Mouse (Mus musculus) CD4-positive, CD25-positive, alpha-beta regulatory T cell, adult 2 months (primary cell): ENCODE results near the gene Rdm1.
"Not testable (repeated sequence)": the region's sequence is repeated elsewhere in the genome, so short reads cannot be mapped to it uniquely, and the experiment has no call there.

Experiments used
- DNase-seq: peaks from one replicate; pipeline ENCODE4 v3.0.0-alpha.2; 2012; ENCODE audit warnings: low read depth, low spot score

Gene Rdm1

DNA sequence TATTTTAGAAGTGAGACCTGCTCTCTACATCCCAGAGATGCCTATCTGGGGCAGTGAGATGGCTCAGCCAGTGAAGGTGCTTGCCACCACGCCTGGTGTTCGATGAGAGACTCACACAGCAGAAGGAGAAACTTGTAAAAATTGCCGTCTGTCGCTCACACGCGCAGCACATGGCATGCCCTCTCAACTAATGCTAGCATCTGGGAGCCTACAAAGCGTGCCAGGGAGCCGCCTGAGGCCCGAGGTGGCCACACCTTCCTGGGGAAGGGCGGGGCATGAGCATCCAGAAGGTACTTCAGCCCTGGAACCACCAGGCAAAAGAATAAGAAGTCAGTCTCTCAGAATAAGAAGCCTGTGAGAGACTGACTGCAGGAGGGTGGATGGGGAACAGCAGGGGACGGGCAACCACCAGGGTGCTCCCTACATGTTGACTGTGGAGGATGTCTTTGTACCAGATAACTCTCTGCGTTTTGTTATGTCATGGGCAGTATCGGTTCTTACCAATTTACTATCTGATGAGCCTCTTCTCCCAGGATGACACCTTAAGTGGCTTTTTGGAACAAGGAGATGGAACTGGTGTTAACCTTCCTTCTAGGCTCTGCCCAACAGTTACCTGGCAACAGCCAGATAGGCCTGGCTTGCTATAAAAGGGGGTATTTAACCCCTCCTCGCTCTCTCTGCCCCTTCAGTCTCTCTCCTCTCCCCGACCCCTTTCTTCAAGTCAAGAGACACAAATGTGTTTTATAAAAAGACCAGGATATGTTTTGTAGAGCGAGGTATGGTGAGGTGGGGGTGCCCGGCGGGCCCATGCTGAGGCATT, 9.8 kb upstream of the Rdm1 start:
- DNase-seq = no peak

DNA sequence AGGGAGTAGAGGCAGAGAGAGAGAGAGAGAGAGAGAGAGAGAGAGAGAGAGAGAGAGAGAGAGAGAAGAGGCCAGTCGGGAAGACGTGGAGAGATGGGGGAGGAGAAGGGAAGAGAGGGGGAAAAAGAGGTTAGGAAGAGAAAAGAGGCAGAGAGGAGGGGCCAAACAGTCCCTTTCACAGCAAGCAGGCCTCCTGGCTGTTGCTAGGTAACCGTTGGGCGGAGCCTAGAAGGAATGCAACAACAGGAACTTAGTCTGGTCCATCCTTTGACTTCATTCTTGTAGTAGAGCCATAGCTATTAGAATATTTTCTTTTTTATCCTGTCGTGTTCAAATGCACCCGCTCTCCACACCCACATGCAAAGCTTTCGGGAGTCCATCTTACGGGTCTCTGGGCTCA, 9.1 kb upstream of the Rdm1 start:
- DNase-seq = peak; percentile 82

- DNase-seq = no peak
These were observed 8.4 kb upstream of the Rdm1 start for GRCm38 (mm10) chr11:101618596-101618995.

DNA sequence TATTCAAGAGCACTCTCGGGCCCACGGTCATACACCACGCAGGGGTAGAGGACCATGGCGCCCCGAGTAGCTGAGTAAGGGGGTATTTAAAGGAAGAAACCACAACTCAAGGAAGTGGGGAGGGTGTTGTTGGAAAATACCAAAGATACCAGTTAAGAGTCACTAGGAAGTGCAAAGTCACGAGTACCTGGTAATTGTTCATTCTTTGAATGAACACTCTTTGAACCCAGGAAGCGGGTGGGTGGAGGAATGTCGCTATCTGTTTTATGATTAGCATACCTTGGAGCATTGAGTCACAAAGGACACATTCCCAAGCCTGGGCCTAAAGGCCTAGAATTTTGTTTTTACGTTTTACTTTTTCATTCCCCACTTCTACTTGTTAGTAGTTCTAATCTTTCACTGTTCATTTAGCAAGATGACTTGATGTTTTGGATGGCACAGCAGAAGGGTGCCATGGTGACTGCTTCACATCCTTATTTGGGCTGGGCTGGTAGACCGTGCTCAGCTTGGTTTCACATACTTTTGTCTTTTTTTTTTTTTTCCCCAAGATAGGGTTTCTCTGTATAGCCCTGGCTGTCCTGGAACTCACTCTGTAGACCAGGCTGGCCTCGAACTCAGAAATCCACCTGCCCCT, 6.9 kb upstream of the Rdm1 start:
- peak; percentile 46 for DNase-seq

DNA sequence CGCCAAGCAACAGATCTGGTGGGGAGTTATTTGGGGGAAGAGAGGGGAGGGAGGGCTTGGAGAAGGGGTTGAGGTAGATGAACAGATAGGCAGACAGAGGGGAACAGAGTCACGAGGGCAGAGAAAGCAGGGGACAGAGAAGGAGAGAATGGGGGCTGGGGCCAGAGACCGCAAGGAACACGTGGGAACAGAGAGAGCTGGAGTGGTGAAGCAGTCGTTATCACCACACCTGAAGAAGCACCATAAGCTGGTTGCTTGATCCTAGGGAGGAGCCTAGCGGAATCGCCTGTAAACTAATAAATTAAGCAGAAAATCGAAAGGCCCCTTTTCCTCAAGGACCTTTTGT, 373 bp upstream of the Rdm1 start:
- no peak for DNase-seq

DNA sequence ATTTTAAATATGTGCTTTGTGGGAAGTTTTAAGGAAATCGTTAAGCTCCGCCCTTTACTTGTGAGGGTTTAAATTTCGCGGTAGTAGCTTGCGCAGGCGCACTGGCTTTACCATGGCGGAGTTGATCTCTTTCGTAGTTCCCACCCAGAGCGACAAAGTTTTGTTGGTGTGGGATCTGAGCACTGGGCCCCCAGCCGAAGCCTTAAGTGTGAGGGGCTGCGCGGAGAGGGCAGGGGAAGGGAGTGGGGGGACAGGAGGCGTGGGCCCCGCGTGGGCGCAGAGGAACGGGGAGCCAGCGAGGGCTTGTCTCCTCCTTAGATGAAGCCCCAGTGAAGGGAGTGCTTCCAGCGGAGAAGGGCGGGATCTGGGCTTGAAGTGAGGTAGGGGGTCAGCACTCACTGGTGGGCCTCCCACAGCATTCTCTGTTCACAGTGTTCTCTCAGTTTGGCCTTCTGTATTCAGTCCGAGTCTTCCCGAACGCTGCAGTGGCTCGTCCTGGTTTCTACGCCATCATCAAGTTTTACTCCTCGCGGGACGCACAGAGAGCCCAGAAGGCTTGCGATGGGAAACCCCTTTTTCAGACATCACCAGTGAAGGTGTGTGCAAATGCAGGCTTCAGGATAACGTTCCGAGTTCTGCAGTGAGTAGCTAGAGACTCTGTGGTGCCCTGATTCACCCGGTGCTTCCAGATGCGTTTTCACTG, 1.0 kb downstream of the Rdm1 start:
- DNase-seq = peak; percentile 93

DNA sequence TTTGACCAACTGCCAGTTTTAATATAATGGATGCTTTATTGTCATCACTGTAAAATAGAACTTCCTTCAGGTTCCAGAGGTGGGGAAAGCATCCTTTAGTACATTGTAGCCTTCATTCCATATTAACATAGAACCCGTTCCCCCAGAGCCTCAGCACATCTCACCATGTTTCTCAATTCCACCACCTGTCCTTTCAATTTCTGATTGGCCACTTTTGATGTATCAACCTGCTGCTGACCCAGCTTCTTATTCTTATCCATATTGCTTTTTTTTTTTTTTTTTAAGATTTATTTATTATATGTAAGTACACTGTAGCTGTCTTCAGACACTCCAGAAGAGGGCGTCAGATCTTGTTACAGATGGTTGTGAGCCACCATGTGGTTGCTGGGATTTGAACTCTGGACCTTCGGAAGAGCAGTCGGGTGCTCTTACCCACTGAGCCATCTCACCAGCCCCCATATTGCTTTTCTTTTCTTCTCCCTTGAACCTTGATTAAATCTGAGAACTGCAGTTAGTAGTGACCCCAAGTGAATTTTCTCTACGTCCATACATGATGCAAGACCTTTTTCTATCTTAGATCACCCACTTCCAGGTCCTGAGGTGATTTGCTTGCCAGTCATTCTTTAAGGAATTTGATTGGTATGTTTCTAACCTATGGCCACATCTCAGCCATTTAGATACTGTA, 1.9 kb downstream of the Rdm1 start:
- not testable (repeated sequence) for DNase-seq

- no peak for DNase-seq
These were observed 8.7 kb downstream of the Rdm1 start for GRCm38 (mm10) chr11:101635660-101636059.

DNA sequence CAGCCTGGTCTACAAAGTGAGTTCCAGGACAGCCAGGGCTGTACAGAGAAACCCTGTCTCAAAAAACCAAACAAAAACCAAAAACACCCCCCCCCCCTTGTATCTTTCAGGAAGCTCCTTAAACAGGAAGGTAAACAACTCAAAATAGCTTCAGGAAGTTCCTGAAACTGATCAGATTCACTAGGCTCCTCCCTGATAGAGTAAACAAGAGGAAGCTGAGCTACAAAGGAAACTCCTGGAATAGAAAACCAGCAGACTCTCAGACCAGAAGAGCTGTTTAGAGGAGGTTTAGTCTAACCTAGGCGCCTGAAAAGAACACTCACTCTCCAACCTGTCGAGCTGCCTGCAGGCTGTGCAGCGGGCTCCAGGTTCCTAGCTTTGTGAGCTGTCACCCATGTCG, 12.8 kb downstream of the Rdm1 start:
- no peak for DNase-seq

DNA sequence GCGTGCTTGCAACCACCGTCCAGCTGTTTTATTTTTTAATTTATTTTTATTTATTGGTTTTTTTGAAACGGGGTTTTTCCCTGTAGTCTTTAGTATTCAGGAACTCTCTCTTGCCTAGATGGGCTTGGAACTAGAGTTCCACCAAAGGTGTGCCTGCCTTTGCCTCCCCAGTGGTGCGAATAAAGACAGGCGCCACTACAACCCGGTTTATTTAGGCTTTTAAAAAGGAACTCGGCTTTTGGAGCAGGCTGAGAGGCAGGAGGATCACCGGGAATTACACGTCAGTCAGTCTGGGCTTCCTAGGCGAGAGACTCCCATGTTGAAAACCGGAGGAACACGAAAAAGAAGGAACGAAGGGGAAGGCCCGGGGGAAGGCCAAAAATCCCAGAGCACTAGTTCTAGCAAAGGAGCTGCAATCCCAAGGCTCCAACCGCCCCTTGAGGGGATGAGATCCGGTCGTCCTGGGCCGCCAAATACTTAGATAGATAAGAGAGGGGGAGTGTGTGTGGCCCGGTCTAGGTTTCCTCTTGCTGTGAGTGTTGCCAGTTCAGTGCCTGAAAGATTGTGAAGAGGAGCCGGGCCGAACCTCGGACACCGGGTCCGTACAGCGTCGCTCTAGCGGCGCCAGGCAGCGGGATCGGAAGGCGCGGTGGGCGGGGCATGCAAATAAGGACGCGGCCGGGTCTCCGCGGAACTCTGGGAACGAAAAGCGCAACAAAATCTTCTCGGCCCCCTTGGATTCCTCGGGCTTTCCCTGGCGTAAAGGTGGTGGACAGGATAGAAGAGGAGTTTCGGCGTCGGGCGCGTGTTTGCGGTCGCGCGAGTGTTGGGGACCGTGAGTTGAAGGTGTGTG, 14.1 kb downstream of the Rdm1 start:
- peak; percentile 81 for DNase-seq

GRCm38 (mm10) chr11:101641710-101642642, 15.0 kb downstream of the Rdm1 start:
- DNase-seq = peak; percentile 69

GRCm38 (mm10) chr11:101642931-101643330, 15.9 kb downstream of the Rdm1 start:
- no peak for DNase-seq

- no peak for DNase-seq
These were observed 17.6 kb downstream of the Rdm1 start for GRCm38 (mm10) chr11:101644591-101644990.

DNA sequence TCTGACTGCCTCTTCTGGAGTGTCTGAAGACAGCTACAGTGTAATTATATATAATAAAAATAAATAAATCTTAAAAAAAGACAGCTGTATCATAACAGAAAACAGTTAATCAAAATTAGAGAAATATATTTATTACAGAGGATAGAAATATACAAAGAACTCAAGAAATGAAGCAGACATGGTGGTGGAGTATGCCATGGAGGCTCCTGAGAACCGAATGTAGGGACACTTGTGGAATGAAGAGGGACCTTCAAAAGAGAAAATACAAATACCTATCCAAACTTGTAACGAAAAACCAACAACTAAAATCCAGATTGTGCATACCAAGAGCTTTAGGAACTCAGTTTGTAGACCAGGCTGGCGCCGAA, 18.0 kb downstream of the Rdm1 start:
- DNase-seq = not testable (repeated sequence)

- peak; percentile 85 for DNase-seq
These were observed 18.7 kb downstream of the Rdm1 start for GRCm38 (mm10) chr11:101645411-101646282.

DNA sequence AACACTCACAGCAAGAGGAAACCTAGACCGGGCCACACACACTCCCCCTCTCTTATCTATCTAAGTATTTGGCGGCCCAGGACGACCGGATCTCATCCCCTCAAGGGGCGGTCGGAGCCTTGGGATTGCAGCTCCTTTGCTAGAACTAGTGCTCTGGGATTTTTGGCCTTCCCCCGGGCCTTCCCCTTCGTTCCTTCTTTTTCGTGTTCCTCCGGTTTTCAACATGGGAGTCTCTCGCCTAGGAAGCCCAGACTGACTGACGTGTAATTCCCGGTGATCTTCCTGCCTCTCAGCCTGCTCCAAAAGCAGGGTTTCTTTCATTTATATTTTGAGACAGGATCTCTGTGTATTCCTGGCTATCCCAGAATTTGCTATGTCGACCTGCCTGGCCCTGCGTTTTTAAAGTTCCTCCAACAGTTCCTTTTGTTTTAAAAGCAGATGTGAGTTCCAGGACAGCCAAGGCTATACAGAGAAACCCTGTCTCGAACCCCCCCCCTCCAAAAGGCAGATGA, 19.3 kb downstream of the Rdm1 start:
- DNase-seq = not testable (repeated sequence)

- DNase-seq = not testable (repeated sequence)
These were observed 20.1 kb downstream of the Rdm1 start for GRCm38 (mm10) chr11:101647093-101647492.

GRCm38 (mm10) chr11:101656356-101656755, 29.4 kb downstream of the Rdm1 start:
- DNase-seq = no peak

DNA sequence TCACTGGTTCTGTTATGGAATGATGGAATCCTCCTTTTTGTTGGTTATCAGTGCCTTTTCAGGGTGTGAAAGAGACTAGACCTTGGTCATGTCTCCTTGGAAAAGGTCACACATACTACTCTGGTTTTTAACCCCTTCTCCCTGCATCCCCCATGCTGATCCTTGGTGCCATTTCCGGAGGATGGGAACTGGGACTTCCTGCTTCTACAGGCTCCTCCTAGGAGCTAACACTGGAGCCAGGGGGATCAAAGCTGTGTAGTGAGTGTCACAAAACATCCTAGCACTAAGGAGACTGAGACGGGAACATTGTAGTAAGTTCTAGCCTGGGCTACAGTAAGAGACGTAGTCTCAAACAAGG, 30.5 kb downstream of the Rdm1 start:
- DNase-seq = no peak
